Mouse (Mus musculus): ENCODE measurements around the gene Tmem126b. TPM values are rescaled to one million over a fixed set of nuclear protein-coding genes. Genes with fewer than 3 reads are reported as not detected.

The Tmem126b gene
- total RNA-seq (2021): 10 to 100 TPM; 22.6 to 24.0 TPM

DNA sequence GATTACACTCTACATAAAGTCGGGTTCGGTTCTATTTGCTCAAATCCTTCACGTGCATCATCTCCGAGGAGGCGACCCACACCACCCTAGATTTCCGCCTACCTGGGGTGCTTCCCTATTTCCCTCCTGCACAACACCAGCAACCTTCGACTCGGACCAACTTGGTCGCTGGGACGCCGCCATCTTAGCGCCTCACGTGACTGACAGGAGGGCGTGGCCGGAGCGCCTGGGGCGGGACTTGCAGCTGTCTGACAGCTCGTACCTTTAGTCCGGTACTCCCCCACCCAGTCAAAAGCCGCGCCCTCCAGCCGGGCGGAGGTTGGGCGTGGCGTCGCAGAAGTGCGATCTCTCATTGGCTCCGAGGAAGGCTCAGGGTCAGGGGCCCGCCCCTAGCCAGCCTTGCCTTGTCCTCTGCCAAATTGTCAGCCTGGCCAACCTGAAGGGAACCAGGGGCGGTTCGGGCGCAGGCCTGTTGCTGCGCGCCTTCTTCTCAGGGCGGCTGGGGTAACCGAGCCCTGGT lies at the start of gene Tmem126b:
Gene Tmem126b (minus strand): TSS at position 209 of the 520 bp plus-strand sequence.
- intact Hi-C loops (cut with DNase I): loop anchor here (1.0 to 2.0 kb wide), 2 partner anchors 19 to 33 kb away; partner anchors contain the start of gene Tmem126a
- peak; percentile 97 to 100 for DNase-seq (ENCODE audit: low spot score in 2 of 2)

DNA sequence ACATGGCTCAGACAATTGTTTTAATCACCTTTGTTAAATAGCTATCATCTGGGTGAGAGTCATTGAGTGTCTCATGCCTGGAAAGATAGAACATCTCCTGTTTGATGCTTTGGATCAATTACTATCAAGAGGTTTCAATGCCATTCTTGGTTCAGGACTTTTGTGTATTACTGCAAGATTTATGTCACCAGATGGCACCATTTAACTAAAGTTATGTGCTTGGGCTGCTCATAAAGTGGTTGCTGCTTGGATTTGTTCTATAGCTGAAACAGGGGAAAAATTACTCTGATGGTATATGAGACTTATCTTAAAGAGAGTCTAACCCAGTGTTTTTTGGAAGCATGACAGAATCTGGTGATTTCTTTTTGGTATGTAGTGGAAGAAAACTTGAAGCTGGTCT lies 36.5 kb upstream of the Tmem126b start:
- intact Hi-C loops (cut with DNase I): loop anchor here (2.0 to 10.0 kb wide), 2 partner anchors 713 to 919 kb away; no protein-coding TSS in a partner anchor
- DNase-seq (ENCODE audit: low spot score in 2 of 2): peak; percentile 20 to 67

DNA sequence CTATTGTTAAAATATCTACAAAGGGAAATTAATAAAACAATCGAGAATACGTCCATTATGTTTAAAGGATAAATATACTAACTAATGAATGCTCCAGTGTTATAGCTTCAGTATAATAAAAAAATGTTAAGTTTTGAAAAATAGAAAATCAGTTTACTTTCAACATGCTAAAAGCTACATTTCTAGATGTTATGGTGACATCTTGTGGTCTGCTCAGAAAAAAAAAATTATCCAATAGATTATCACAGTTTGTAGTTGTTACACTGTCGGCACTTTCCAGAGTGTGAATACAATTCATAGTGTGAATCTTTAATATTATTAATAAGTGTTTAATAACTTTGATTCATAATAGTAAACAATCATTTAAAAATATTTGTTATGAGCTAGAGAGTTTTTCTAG lies 32.3 kb upstream of the Tmem126b start:
- intact Hi-C loops (cut with DNase I): no loop called here
- DNase-seq (ENCODE audit: low spot score in 2 of 2): no peak

DNA sequence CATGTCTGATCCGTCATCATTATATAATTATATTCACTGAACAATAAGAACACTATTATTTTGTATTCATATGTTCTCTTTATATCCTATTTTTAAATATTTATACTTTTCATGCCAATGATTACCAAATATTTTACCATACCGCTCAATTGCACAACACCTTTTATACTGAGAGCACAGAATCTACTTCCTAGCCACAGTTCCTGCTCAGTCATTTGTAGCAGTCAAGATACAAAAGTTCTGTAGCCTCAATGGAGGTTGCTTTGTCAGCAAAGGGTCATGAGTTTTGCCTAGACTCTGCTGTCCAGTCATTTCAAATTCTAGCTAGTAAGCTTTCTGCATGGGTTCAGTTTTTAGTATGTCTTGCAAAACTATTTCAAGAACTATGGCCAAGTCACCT lies 6.8 kb upstream of the Tmem126b start:
- DNase-seq (ENCODE audit: low spot score in 2 of 2): no peak
- intact Hi-C loops (cut with DNase I): no loop called here

DNA sequence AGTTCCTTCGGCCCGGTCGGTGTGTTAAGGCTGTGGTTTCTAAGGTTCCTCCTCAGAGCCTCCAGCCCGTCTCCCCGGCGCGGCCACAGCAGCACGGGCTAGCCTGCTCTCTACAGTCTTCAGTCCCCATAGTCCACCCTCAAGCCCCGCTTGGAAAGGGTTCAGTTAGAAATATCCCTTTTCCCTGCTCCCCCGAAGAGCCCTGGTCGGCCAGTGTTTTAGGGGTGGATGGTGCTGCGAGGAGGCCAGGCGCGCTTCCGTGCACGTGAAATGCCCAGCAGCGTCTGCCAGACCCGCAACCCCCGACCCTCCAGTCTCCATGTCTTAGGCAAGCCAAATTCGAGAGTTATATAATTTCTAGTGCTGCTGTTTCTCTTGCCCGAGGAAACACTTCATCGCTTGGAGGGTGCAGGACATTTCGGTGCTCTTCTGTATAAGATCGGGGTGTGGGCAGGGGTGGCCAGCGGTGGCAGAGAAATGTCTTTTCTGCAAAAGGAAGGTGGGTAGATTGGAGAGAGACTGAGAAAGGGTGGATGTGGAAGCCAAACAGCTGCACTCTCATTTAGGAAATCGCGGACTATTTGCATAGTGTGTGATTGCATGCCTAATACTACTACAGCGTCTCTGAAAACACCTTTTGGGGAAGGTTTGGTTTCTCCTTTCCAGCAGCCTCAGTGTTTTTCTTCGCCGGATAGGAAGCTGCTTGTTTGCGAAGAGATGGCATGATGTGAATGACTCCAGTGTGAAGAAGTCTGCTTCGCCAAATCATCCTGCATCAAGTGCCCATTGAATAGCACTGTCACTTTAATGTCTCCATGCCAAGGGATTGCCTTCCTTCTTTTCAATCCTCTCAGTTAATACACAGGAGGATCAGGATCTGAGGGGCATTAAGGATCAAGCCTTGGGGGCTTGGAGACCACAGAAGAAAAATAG lies 778 bp upstream of the Tmem126b start, which contains the start of gene Dlg2:
Gene Dlg2 (plus strand): TSS at position 360 of the 933 bp plus-strand sequence.
- intact Hi-C loops (cut with DNase I): loop anchor here (1.0 to 2.0 kb wide), 2 partner anchors 20 to 33 kb away; partner anchors contain the start of gene Tmem126a
- peak; percentile 66 to 68 for DNase-seq (ENCODE audit: low spot score in 2 of 2)

DNA sequence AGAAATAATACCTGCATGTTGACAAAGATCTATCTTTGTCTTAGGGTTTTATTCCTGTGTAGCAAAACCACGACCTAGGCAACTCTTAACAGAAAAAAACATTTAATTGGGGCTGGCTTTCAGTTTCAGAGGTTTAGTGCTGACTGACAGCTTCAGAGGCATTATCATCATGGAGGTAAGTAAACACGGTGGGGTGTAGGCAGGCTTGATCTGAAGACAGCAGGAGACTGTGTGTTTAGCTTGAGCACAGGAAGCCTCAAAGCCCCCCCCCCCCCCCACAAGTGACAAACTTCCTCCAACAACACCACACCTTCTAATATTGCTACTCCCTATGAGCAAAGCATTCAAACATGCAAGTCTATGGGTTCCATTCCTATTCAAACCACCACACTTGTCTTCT lies 2.3 kb downstream of the Tmem126b start:
- DNase-seq (ENCODE audit: low spot score in 2 of 2): no peak
- intact Hi-C loops (cut with DNase I): no loop called here

DNA sequence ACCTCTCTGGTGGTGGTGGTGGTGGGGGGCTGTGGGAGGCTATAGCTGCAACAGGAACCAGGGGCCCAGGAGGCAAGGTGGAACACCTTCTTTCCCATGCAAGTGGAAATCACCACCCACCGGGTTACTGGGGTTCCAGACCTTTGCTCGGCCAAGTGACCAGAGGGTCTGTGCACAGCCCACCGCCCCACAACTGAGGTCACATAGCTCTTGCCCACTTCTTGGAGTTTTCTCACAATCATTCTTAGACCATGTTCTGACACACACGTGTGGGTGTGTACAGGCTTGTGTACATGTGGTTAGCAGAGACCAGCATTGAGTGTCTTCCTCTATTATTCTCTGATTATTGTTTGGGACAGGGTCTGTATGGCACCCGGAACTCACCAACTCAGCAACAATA lies 14.4 kb downstream of the Tmem126b start:
- intact Hi-C loops (cut with DNase I): no loop called here
- DNase-seq (ENCODE audit: low spot score in 2 of 2): no peak

DNA sequence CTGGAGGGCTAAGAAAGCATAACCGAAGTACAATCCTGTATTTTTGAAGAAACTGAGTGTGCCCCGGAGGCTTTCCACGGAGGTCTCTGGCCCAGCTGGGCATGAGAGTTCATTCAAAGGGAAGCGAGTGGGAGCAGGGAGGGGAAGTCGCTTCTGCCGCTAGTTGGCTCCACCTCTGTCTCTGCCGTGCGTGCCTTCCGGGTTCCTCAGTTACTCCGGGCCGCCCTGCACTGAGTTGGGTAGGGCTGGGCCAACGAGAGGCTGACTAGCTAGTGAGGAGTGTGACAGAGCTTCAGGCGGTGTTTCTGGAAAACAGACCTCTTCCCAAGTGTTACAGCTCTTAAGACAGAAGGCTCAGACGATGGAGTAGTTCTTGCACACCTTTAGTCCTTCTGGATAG lies 14.9 kb downstream of the Tmem126b start:
- intact Hi-C loops (cut with DNase I): no loop called here
- DNase-seq (ENCODE audit: low spot score in 2 of 2): no peak

DNA sequence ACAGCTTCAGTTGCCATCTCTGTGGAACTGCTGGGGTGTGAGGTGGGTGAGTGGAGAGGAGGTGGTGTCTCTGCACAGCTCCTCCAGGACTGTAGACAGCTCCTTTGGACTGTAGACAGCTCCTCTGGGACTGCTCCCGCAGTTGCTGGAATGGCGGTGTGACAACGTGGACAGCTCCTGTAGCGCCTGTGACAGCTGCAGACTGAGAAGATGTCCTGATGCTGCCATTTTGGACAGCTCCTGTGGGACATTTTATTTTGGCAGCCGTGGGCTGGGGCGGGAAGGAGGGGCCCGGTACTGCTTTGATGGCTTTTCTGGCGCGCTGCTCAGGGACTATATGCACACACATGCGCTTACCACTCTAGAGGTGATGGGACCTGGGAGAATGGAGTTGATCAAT lies 15.5 kb downstream of the Tmem126b start:
- intact Hi-C loops (cut with DNase I): no loop called here
- no peak for DNase-seq (ENCODE audit: low spot score in 2 of 2)

DNA sequence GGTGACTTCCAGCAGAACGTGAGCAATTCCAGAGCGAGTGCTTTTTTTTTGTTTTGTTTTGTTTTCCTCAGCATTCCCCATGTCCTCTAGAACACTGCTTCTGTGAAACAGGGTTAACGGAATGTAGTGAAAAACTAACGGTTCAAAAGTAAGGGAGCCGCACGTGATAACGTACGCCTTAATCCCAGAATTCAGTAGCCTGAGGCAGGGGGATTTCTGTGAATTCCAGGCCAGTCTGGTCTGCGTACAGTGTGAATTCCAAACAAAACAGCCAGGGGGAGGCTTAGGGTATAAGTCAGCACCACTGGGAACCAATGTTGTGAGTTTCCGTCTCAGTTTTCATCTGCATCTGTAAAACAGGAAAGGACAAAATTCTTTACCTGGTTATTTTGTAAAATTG lies 18.3 kb downstream of the Tmem126b start:
- intact Hi-C loops (cut with DNase I): loop anchor here (2.0 kb wide), 1 partner anchor 19 kb away; the partner anchor contains the start of genes Dlg2 and Tmem126b
- no peak for DNase-seq (ENCODE audit: low spot score in 2 of 2)

DNA sequence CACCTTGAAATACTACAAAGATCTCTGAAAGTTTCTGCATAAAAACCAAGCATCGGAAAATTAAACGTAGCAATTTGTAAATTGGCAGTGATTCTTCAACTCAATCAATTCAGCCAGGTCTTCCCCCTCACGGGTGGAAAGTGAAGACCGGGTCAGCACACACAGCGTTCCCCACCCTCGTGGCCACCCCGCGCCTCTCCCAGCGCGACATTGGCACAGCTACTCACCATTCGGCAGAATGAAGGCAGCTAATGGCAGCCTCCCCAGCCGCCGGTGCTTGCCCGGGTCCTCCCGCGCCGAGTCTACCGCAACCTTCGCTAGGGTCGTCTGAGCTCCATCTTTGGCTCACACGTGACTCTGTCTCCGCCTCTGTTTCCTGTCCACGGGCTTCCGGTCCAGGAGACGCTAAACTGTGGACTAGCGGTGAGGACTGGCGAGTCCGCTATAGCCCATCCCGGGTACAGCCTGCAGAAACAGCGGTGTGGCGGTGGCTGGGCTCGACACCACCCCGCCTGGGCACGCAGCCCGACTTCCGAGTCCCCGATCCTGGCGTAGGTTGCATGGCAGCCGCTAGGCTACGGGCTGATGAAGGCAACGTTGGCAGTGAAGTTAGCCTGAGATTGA lies 18.8 kb downstream of the Tmem126b start, which contains the start of gene Tmem126a:
Gene Tmem126a (minus strand): TSS at position 385 of the 624 bp plus-strand sequence.
- DNase-seq (ENCODE audit: low spot score in 2 of 2): peak; percentile 83 to 92
- intact Hi-C loops (cut with DNase I): loop anchor here (2.0 kb wide), 1 partner anchor 20 kb away; the partner anchor contains the start of genes Dlg2 and Tmem126b

DNA sequence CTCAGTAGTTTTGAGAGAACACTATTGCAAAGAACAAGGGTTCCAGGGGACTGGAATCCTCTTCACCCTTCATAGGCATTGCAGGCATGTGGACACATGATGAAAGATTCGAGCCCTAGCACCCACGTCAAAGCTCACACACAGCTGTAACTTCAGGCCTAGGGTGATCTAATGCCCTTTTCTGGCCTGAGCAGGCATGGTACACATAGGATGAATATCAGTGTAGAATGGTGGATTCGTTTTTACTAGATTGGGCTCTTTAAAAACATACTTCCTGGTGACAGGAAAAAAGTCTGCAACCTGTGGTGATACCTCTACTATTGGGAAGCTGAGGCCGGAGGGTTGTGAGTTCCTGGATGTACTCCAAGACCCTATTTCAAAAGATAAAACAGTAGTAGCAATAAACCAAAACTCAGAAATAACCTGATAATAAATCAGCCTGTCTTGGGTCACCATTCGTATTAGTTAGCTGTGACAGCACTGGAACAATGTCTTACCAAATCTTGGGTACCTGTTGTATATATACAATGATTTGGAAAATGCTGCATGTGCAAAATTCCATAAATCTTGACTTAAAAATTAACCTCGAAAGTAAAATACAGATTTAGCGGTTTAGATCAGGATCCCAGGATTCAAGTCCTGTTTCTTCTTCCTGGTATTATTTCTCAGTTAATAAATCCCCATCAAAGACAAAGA lies 19.5 kb downstream of the Tmem126b start:
- intact Hi-C loops (cut with DNase I): loop anchor here (2.0 kb wide), 1 partner anchor 21 kb away; the partner anchor contains the start of genes Dlg2 and Tmem126b
- DNase-seq (ENCODE audit: low spot score in 2 of 2): no peak

DNA sequence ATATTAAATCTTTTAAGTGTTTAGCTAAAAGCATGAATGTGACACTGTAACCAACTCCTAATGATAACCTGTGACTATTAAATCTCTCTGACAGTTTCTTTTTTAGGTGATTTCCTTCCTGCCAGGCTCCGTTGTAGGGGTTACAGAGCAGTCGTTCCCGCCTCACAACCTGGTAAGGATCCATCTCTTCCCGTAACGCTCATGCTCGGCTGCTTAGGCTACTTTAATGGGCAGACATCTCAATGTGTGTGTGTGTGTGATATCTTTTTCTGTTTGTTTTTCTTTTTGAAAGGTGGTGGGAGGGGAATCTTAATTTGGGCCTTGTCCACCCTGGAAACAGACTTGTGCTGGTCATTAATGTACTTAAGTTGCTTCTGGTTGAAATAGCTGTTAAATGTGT lies 31.6 kb downstream of the Tmem126b start:
- intact Hi-C loops (cut with DNase I): no loop called here
- DNase-seq (ENCODE audit: low spot score in 2 of 2): no peak

DNA sequence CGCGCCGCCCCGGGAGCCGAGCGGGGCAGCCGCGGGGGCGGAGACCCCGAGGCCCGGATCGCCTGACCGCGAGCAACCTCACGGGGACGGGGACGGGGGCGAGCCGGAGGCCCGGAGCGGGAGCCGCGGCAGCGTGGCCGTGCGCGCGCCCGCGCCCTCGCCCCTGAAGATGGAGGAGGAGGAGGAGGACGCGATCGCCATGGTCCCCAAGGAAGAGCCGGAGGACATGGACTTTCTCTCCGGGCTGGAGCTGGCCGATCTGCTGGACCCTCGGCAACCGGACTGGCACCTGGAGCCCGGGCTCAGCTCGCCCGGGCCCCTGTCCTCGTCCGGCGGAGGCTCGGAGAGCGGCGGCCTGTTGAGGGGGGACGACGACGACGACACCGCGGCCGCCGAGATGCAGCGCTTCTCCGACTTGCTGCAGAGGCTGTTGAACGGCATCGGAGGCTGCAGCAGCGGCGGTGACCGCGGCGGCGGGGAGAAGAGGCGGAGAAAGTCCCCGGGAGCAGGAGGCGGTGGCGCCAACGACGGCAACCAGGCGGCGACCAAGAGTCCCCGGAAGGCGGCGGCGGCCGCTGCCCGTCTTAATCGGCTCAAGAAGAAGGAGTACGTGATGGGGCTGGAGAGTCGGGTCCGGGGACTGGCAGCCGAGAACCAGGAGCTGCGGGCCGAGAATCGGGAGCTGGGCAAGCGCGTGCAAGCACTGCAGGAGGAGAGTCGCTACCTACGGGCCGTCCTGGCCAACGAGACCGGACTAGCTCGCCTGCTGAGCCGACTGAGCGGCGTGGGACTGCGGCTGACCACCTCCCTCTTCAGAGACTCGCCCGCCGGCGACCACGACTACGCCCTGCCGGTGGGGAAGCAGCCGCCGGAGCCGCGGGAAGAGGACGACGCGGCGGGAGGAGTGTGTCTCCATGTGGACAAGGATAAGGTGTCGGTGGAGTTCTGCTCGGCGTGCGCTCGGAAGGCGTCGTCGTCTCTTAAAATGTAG lies 32.4 kb downstream of the Tmem126b start:
- peak; percentile 75 to 77 for DNase-seq (ENCODE audit: low spot score in 2 of 2)
- intact Hi-C loops (cut with DNase I): loop anchor here (1.0 to 2.0 kb wide), 2 partner anchors 33 to 313 kb away; partner anchors contain the start of genes Dlg2, Picalm and Tmem126b

DNA sequence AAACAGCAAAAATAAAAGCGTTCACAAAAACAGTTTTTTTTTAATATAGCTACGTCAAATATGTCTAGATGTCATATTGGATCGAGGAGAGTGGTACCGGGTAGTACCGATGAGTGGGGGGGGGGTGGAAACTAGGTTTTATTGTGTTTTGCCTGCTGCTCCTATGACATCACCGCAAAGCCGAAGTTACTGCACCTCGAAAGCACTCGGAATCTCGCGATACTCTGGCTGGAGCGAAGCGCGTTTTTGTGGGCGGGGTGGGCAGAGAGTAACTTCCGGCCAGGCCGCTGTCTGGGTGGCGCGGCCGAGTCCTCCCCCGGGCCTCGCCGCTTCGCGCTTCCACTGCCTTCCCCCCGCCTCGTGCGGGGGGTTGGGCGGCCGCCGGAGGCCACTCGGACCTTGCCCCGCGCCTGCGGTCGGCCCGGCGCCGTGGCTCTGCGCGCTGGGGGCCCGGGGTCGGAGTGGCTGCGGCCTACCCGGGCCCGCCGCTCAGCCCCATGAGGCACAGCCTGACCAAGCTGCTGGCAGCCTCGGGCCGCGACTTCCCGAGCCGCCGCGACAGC lies 33.2 kb downstream of the Tmem126b start, which contains the start of gene Crebzf:
Gene Crebzf (plus strand): TSS at position 212 of the 563 bp plus-strand sequence.
- intact Hi-C loops (cut with DNase I): loop anchor here (1.0 to 2.0 kb wide), 2 partner anchors 34 to 312 kb away; partner anchors contain the start of genes Dlg2, Picalm and Tmem126b
- peak; percentile 98 for DNase-seq (ENCODE audit: low spot score in 2 of 2)

DNA sequence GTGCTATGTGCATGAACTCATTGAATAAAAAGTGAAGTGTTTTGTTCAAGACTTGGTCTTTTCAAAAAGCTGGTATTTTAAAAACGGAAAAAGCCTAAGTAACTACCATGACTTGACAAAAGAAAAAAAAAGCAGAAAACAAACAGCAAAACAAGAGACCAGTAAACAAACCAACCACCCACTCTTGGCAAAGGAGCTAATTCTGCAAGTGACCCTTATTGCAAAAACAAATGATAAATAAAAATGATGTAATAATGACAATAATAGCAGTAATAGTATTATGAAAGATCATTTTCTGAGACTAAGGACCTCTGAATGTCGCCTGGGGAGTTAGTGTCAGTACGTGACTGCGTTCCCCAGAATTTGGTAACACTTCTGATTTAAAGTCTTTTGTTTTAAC lies 33.7 kb downstream of the Tmem126b start:
- intact Hi-C loops (cut with DNase I): loop anchor here (2.0 kb wide), 1 partner anchor 311 kb away; the partner anchor contains the start of gene Picalm
- no peak for DNase-seq (ENCODE audit: low spot score in 2 of 2)

DNA sequence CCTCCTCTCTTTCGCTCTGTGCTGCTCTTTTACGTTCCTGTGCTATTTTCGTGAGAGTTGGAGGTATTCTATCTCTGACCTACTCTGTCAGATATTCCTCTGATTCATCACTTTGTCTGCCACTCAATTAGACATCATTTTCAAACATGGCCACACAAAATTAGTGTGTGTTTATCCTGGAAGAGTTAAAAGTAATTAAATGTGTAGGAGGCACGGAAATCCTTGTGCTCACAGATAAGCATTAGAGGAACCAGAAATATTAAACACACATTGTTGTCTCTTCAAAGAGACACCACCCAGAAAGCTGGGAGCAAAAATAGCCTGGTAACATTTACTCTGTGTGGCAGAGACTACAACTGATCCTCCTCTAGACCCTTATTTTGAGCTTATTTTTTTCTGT lies 35.8 kb downstream of the Tmem126b start:
- DNase-seq (ENCODE audit: low spot score in 2 of 2): no peak
- intact Hi-C loops (cut with DNase I): no loop called here

DNA sequence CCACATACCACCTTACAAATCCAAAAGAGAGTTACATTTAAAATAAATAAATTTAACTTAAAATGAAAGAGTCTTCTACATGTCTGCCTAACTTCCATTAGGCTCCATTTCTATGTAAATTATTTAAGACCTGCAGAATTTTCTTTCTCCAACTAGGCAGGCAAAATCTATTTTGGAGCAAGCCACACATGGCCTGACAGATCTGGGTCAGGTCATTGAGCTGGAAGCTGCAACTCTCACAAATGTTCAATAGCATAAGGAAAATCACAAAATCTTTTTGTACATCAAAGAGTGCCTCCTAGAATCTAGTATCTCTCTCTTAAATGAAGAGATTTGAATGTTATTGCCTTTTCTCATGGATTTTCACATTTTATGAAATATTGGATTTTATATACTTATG lies 43.6 kb downstream of the Tmem126b start:
- intact Hi-C loops (cut with DNase I): no loop called here
- no peak for DNase-seq (ENCODE audit: low spot score in 2 of 2)
